Mouse (Mus musculus) intestine, postnatal 0 days (tissue): ENCODE results near the gene Afap1l2. TPM values are rescaled to one million over a fixed set of nuclear protein-coding genes. Genes with fewer than 3 reads are reported as not detected.

Experiments used
- ATAC-seq: fragments of 200-750 bp; cut with Nextera tagmentation; 2 replicates; pipeline ENCODE4 v1.8.0; 2017; ENCODE audit warnings: mild to moderate bottlenecking, moderate TSS enrichment, moderate library complexity
- H3K27ac ChIP-seq: fragments of 300-500 bp; sonication (generic); 2 replicates; pipeline ENCODE4 v1.5.1; 2014; ENCODE audit warnings: mild to moderate bottlenecking, low read depth, low read length, moderate library complexity
- H3K27me3 ChIP-seq: fragments of 300-500 bp; sonication (generic); replicated peaks from 2 replicates; pipeline ENCODE4 v1.6.1; 2014; ENCODE audit warnings: low read length, mixed read lengths; ENCODE audit not compliant: control insufficient read depth, insufficient read depth
- H3K36me3 ChIP-seq: fragments of 300-500 bp; sonication (generic); 2 replicates; pipeline ENCODE4 v1.6.1; 2014; ENCODE audit warnings: mild to moderate bottlenecking, moderate library complexity; ENCODE audit not compliant: control insufficient read depth, insufficient read depth
- H3K4me1 ChIP-seq: fragments of 300-500 bp; sonication (generic); replicated peaks from 2 replicates; pipeline ENCODE4 v1.6.1; 2014; ENCODE audit warnings: antibody characterized with exemption, low read length, mixed read lengths; ENCODE audit not compliant: control insufficient read depth, insufficient read depth
- H3K4me2 ChIP-seq: fragments of 300-500 bp; sonication (generic); replicated peaks from 2 replicates; pipeline ENCODE4 v1.6.1; 2014; ENCODE audit warnings: low read depth, mild to moderate bottlenecking, moderate library complexity
- H3K4me3 ChIP-seq: fragments of 300-500 bp; sonication (generic); 2 replicates; pipeline ENCODE4 v1.5.1; 2014; ENCODE audit warnings: low read depth, low read length
- H3K9ac ChIP-seq: fragments of 300-500 bp; sonication (generic); 2 replicates; pipeline ENCODE4 v1.6.1; 2014; ENCODE audit warnings: mild to moderate bottlenecking, low read depth, low read length
- H3K9me3 ChIP-seq: fragments of 300-500 bp; sonication (generic); 2 replicates; pipeline ENCODE4 v1.6.1; 2016; ENCODE audit warnings: mixed run types; ENCODE audit not compliant: control insufficient read depth
- CTCF ChIP-seq: sonication (generic); IDR thresholded peaks from 2 replicates; pipeline ENCODE4 v1.5.1; 2016; ENCODE audit warnings: low read depth, mild to moderate bottlenecking, control low read depth, antibody characterized with exemption, moderate library complexity
- WGBS: fragments of 180-500 bp; shearing (Covaris S2); extraction: QIAGEN DNeasy Blood & Tissue Kit; methylation state at CpG from one replicate; pipeline ENCODE4 v1.1.7; 2014; 5-methylcytosine and 5-hydroxymethylcytosine counted together
- polyA plus RNA-seq: library from polyadenylated mRNA; unstranded; fragments of >200 nt; fragmentation: Nextera tagmentation; extraction: Ambion mirVana; gene quantifications from 2 replicates; pipeline ENCODE4 v1.2.1, GENCODE M21; 2015

The Afap1l2 gene
- polyA plus RNA-seq, 1 experiment from 2014 or later = 7.1 TPM

DNA sequence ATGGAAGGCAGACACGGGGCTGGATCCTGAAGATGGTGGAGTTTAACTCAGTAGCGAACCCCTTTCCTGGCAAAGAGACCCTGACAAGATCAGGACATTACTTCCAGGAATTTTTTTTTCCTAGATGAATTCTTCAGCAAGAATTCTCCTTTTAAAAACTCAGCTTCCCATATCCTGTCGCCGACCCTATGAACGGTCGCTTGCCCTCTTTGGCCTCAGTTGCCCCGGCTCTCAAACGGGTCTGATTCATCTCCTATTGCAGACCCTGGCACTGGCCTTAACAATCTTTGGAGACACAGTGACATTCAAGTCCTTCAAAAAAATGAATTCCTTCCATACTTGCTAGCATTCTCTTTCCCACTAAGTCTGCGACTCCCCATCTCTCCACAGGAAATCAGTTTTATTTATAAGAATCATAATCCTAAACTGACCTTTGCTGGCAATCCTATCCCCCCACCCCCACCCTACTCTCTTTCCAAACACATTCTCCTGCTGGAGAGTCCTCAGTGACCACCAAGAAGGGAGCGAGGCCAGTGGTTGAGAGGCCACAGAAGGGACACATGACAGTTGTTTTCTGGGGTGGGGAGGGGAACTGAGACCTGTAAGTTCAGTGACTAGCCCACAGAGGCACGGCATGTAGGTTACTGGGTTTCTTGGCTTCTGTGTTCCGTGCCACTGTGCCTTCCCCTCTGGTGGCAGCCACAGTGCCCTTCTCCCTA lies 5.1 kb downstream of the Afap1l2 start:
- no peak for TF ChIP-seq CTCF
- no peaks in the 10 kb centered on the region for H3K4me1 ChIP-seq
- WGBS = 68% methylated on average over 12 of the region's 12 CpGs
- H3K27me3 ChIP-seq = peaks cover 14% of the 10 kb centered on the region; the same call in 1 of the 2 replicates
- no peak overlapping the region for H3K9ac ChIP-seq
- H3K4me3 ChIP-seq = no peak overlapping the region
- no peaks in the 10 kb centered on the region for H3K36me3 ChIP-seq
- H3K27ac ChIP-seq = no peak overlapping the region
- no peaks in the 10 kb centered on the region for H3K9me3 ChIP-seq
- no peak overlapping the region for H3K4me2 ChIP-seq
- ATAC-seq = no peak

GRCm38 (mm10) chr19:57001926-57002325 lies 6.1 kb downstream of the Afap1l2 start:
- 89% methylated on average over 4 of the region's 4 CpGs for WGBS
- Histone ChIP-seq H3K4me3 (no peak overlapping the region), H3K36me3 (no peaks in the 10 kb centered on the region), H3K27ac (no peak overlapping the region; the same call in 1 of the 2 replicates), H3K9ac (no peak overlapping the region), H3K4me2 (no peak overlapping the region), H3K4me1 (no peaks in the 10 kb centered on the region; the same call in 1 of the 2 replicates), H3K27me3 (peaks cover 4% of the 10 kb centered on the region; the same call in 1 of the 2 replicates), H3K9me3 (no peaks in the 10 kb centered on the region)
- no peak for ATAC-seq
- no peak for TF ChIP-seq CTCF

DNA sequence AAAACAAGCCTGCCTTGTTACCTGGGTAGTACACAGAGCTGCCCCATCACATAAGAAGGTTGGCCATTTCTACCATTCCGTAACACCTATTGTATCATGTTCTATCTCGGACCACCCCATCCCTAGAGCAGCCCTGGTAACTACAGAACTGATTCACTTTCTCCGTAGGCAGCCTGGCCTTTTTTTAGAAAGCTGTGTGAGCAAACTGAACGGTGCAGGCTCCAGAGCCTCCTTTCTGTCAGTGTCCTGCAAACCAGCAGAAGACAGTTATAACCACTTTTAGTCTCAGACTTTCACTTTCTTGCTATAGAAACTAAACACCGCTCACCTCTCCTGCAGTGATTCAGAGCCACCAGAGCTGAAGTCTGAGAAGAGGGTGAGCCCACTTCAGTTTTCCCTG lies 7.4 kb downstream of the Afap1l2 start:
- 84% methylated on average over 5 of the region's 5 CpGs for WGBS
- H3K4me3 ChIP-seq = no peak overlapping the region
- H3K9ac ChIP-seq = no peak overlapping the region
- H3K9me3 ChIP-seq = no peaks in the 10 kb centered on the region
- peaks cover 3% of the 10 kb centered on the region; the same call in 1 of the 2 replicates for H3K4me1 ChIP-seq
- no peaks in the 10 kb centered on the region for H3K27me3 ChIP-seq
- ATAC-seq = no peak
- H3K27ac ChIP-seq = no peak overlapping the region
- no peak for TF ChIP-seq CTCF
- H3K4me2 ChIP-seq = no peak overlapping the region
- H3K36me3 ChIP-seq = no peaks in the 10 kb centered on the region

GRCm38 (mm10) chr19:56999781-57000180 lies 8.2 kb downstream of the Afap1l2 start:
- no peaks in the 10 kb centered on the region for H3K36me3 ChIP-seq
- no peak overlapping the region for H3K9ac ChIP-seq
- no peaks in the 10 kb centered on the region for H3K27me3 ChIP-seq
- no peak for TF ChIP-seq CTCF
- H3K4me2 ChIP-seq = no peak overlapping the region
- H3K9me3 ChIP-seq = no peaks in the 10 kb centered on the region
- H3K27ac ChIP-seq = no peak overlapping the region
- no peak overlapping the region for H3K4me3 ChIP-seq
- no peak for ATAC-seq
- H3K4me1 ChIP-seq = peaks cover 3% of the 10 kb centered on the region; the same call in 1 of the 2 replicates
- WGBS = 73% methylated on average over 2 of the region's 2 CpGs

- WGBS = 79% methylated on average over 2 of the region's 2 CpGs
- Histone ChIP-seq H3K4me2 (no peak overlapping the region), H3K4me3 (no peak overlapping the region), H3K9ac (no peak overlapping the region), H3K27me3 (no peaks in the 10 kb centered on the region), H3K4me1 (peaks cover 3% of the 10 kb centered on the region; the same call in 1 of the 2 replicates), H3K36me3 (no peaks in the 10 kb centered on the region), H3K9me3 (no peaks in the 10 kb centered on the region), H3K27ac (no peak overlapping the region)
- no peak for TF ChIP-seq CTCF
- no peak for ATAC-seq
Observed at GRCm38 (mm10) chr19:56998910-56999309, 9.1 kb downstream of the Afap1l2 start.

GRCm38 (mm10) chr19:56998331-56998730 lies 9.7 kb downstream of the Afap1l2 start:
- Histone ChIP-seq H3K4me3 (no peak overlapping the region), H3K27me3 (no peaks in the 10 kb centered on the region), H3K36me3 (no peaks in the 10 kb centered on the region), H3K4me2 (no peak overlapping the region), H3K4me1 (peaks cover 3% of the 10 kb centered on the region; the same call in 1 of the 2 replicates), H3K9ac (no peak overlapping the region), H3K9me3 (no peaks in the 10 kb centered on the region), H3K27ac (no peak overlapping the region)
- ATAC-seq = no peak
- WGBS = 35% methylated on average over 4 of the region's 4 CpGs
- TF ChIP-seq CTCF = no peak
